Mouse (Mus musculus): Measurements from ENCODE around the gene 4930544G11Rik. TPM values are rescaled to one million over a fixed set of nuclear protein-coding genes. Genes with fewer than 3 reads are reported as not detected.

Gene 4930544G11Rik
- not detected in 2 replicates for total RNA-seq (2021)
- long read RNA-seq, experiment 1 = 0 reads
- long read RNA-seq, experiment 2 = 0 reads

GRCm38 (mm10) chr6:65952309-65952708 is at the start of gene 4930544G11Rik:
Gene 4930544G11Rik, plus strand, starts transcription at chr6:65952609.
- no peak for DNase-seq

GRCm38 (mm10) chr6:65906657-65907182 is 45.7 kb upstream of the 4930544G11Rik start:
- no peak for DNase-seq

- no peak for DNase-seq
Measured at GRCm38 (mm10) chr6:65915421-65915820, 37.0 kb upstream of the 4930544G11Rik start.

GRCm38 (mm10) chr6:65921703-65922102 is 30.7 kb upstream of the 4930544G11Rik start:
- no peak for DNase-seq

- DNase-seq = no peak
Measured at GRCm38 (mm10) chr6:65923501-65924084, 28.8 kb upstream of the 4930544G11Rik start.

- DNase-seq = no peak
Measured at GRCm38 (mm10) chr6:65925737-65926333, 26.6 kb upstream of the 4930544G11Rik start.

GRCm38 (mm10) chr6:65930523-65930922 is 21.9 kb upstream of the 4930544G11Rik start:
- DNase-seq = no peak

- DNase-seq = no peak
Measured at GRCm38 (mm10) chr6:65932776-65933175, 19.6 kb upstream of the 4930544G11Rik start.

- no peak for DNase-seq
Measured at GRCm38 (mm10) chr6:65933177-65933576, 19.2 kb upstream of the 4930544G11Rik start.

GRCm38 (mm10) chr6:65935566-65936281 is 16.7 kb upstream of the 4930544G11Rik start:
- DNase-seq = no peak

- no peak for DNase-seq
Measured at GRCm38 (mm10) chr6:65950492-65950891, 1.9 kb upstream of the 4930544G11Rik start.

GRCm38 (mm10) chr6:65969386-65970111 is 17.1 kb downstream of the 4930544G11Rik start:
- DNase-seq = no peak

GRCm38 (mm10) chr6:65970410-65970809 is 18.0 kb downstream of the 4930544G11Rik start:
- DNase-seq = no peak

- no peak for DNase-seq
Measured at GRCm38 (mm10) chr6:65992081-65992480, 39.7 kb downstream of the 4930544G11Rik start.

GRCm38 (mm10) chr6:65998343-65998742 is 45.9 kb downstream of the 4930544G11Rik start:
- DNase-seq = no peak

Other genes starting within 250 kb of the 4930544G11Rik start
- 10.7 and 13.0 TPM in 2 replicates for gene Prdm5, start 173.6 kb upstream of the 4930544G11Rik start, total RNA-seq (2021)